Mouse (Mus musculus) monocyte, adult 5-6 weeks (primary cell): ENCODE results near the gene Dnase1l1. TPM values are rescaled to one million over a fixed set of nuclear protein-coding genes. Genes with fewer than 3 reads are reported as not detected.

Experiments
- ATAC-seq: fragments of 153-309, 156-312 bp; replicated peaks from 2 replicates; pipeline ENCODE4 v1.8.0; 2017; ENCODE audit warnings: mild to moderate bottlenecking; ENCODE audit not compliant: low TSS enrichment, insufficient number of reproducible peaks, severe bottlenecking, poor library complexity, low FRiP score
- total RNA-seq: library from RNA; stranded (forward); fragments of 200-1000, 200-491, 200-594 nt; gene quantifications from 3 replicates; pipeline ENCODE4 v1.2.3, GENCODE M21; 2017

Dnase1l1 gene
- total RNA-seq, 1 experiment from 2014 or later = 46.0 TPM

- ATAC-seq = peak; percentile 19; the same call in 1 of the 2 replicates
Measured at GRCm38 (mm10) chrX:74270902-74271551, 11.1 kb downstream of the Dnase1l1 start.

- ATAC-seq = peak; percentile 92
Measured at GRCm38 (mm10) chrX:74270062-74270901, 11.9 kb downstream of the Dnase1l1 start, which contains the start of gene Rpl10. Gene Rpl10 (plus strand): TSS chrX:74270812.

GRCm38 (mm10) chrX:74269736-74270061 lies 12.4 kb downstream of the Dnase1l1 start:
- peak; percentile 33; the same call in 1 of the 2 replicates for ATAC-seq

GRCm38 (mm10) chrX:74257746-74258145 lies 24.4 kb downstream of the Dnase1l1 start:
- ATAC-seq = no peak

- ATAC-seq = no peak
Measured at GRCm38 (mm10) chrX:74254888-74255565, 27.1 kb downstream of the Dnase1l1 start.

GRCm38 (mm10) chrX:74254153-74254887 lies 27.8 kb downstream of the Dnase1l1 start, which contains the start of gene Emd:
Gene Emd (plus strand): TSS chrX:74254687.
- ATAC-seq = peak; percentile 88

- no peak for ATAC-seq
Measured at GRCm38 (mm10) chrX:74249615-74250014, 32.5 kb downstream of the Dnase1l1 start, which contains the start of gene Flna. Gene Flna (minus strand): TSS chrX:74249820.

- no peak for ATAC-seq
Measured at GRCm38 (mm10) chrX:74248651-74249050, 33.5 kb downstream of the Dnase1l1 start.

- no peak for ATAC-seq
Measured at GRCm38 (mm10) chrX:74246693-74247092, 35.4 kb downstream of the Dnase1l1 start.

GRCm38 (mm10) chrX:74246213-74246681 lies 35.9 kb downstream of the Dnase1l1 start:
- ATAC-seq = peak; percentile 41

- no peak for ATAC-seq
Measured at GRCm38 (mm10) chrX:74245687-74246086, 36.5 kb downstream of the Dnase1l1 start.

- no peak for ATAC-seq
Measured at GRCm38 (mm10) chrX:74245107-74245506, 37.0 kb downstream of the Dnase1l1 start.

GRCm38 (mm10) chrX:74244614-74245083 lies 37.5 kb downstream of the Dnase1l1 start:
- no peak for ATAC-seq

- ATAC-seq = peak; percentile 56
Measured at GRCm38 (mm10) chrX:74243807-74244206, 38.3 kb downstream of the Dnase1l1 start.

GRCm38 (mm10) chrX:74243396-74243795 lies 38.7 kb downstream of the Dnase1l1 start:
- ATAC-seq = peak; percentile 26; the same call in 1 of the 2 replicates

- ATAC-seq = no peak
Measured at GRCm38 (mm10) chrX:74240332-74240731, 41.8 kb downstream of the Dnase1l1 start.

- ATAC-seq = no peak
Measured at GRCm38 (mm10) chrX:74233196-74233595, 48.9 kb downstream of the Dnase1l1 start.

- ATAC-seq = no peak
Measured at GRCm38 (mm10) chrX:74230038-74230437, 52.1 kb downstream of the Dnase1l1 start.
